Mouse (Mus musculus) kidney, postnatal 4 days (tissue): ENCODE data around the gene Cdc40.

Experiments used
- DNase-seq, 2 experiments: peaks; one replicate each; pipeline ENCODE4 v3.0.0; 2021; ENCODE audit warnings: mixed read lengths in 2 of 2

Gene Cdc40

DNA sequence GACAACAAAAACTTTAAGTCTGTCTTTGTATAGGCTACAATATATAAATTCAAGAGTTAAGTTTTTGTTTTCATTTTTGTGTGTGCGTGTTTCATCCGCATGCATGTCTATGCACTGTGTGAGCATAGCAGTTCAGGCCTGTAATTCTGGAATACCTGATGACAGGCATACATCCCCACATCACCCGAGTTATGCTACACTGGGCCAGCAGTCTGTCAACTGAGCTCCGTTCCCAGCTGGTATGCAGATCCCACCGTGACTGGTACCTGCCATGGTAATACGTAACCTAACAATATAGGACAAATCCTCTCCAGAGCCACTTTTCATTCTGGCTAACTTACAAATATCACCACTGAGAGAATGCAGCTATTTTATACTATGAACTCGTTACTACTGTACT, 26.4 kb downstream of the Cdc40 start:
- DNase-seq = no peak

GRCm38 (mm10) chr10:40855616-40856015, 27.5 kb downstream of the Cdc40 start:
- DNase-seq = no peak

- no peak for DNase-seq
These were observed 32.0 kb downstream of the Cdc40 start for GRCm38 (mm10) chr10:40851138-40851537.

DNA sequence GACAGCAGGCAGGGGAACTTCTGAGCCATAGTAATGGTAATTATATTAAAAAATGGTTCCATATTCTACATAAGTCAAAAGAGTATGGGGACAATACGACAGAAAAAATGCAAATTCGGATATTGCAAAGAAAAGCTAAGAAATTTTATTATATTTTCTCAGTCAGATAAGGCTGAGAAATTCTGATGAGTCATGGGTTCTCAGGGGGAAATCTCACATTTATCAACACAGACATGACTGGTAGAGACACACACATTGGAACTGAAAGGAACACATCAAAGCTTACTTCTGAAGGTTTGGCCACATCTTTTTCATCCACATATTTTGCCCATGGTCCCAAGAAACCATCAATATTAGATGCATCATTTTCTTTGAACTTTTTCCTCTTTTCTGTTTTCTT, 32.5 kb downstream of the Cdc40 start:
- DNase-seq = no peak

DNA sequence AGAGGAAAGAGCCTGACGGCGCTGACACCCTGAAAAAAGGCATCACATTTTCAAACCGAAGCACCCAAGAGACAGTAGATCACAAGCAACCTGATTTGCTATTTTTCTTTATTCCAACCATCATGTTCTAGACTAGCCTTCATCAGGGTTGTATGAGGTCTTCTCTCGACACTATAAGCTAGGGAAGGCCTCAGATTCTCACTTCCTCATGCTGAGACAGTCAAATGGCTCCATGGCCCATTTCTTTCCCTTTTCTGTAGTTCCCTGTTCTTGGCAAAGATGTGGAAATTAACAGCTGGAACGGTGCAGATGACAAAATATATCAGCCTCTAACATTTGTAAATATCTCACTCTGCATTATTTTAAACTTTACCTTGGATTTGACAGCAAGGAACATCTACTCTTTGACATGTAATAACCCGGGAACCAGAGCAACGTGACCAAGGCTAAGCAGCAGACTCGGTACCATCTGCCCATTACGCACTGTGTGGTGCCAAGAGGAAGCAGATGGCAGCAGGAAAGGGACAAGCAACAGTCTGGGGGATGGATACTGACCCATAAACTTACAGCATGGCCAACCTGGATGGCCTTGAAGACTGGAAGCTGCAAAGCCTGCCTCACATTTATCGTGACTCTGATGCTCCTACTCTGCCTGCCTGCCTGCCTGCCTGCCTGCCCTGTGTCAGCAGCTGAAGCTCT, 35.8 kb downstream of the Cdc40 start:
- DNase-seq = no peak

- no peak for DNase-seq
These were observed 37.5 kb downstream of the Cdc40 start for GRCm38 (mm10) chr10:40845626-40846025.

DNA sequence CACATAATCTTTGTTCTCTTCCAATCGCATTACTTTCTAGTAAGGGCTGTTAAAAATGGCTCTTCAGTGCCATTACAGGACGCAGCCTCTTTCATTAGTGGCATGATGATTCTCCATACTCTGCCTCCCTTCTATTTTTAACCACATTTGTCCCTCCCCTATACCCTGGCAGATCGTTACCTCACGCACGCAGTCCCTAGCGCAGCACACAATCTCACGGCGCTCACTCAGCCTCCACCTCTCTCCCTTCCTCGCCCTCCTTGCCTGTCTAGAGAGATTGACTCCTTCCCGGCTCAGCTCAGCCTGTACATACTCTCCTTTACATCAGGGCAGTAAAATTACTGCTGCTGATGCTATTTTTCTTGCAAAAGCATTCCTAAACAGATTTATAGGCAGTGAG, 38.6 kb downstream of the Cdc40 start:
- DNase-seq = no peak

GRCm38 (mm10) chr10:40843841-40844240, 39.3 kb downstream of the Cdc40 start:
- no peak for DNase-seq

GRCm38 (mm10) chr10:40840086-40840485, 43.0 kb downstream of the Cdc40 start:
- DNase-seq = peak in 1 of 2 experiments; percentile 14

- no peak for DNase-seq
These were observed 51.8 kb downstream of the Cdc40 start for GRCm38 (mm10) chr10:40831267-40831666.

DNA sequence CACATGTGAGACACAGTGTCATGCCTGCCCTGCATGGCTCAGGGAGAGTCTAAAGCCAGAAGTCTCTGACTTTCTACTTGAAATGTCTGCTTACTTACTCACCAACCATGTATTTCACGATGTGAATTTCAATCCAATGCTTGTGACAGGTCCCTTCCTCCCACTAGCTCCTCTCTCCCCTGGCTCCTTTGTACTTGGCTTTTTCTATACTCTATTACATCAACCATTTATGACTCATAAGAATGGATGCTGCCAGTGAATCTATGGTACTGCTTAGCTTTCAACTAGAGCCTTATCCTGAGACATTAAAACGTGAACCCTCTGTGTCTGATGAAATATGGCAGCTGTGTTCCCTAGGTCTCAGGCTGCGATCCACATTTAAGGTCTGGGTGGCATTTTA, 52.8 kb downstream of the Cdc40 start:
- no peak for DNase-seq

GRCm38 (mm10) chr10:40827706-40828105, 55.4 kb downstream of the Cdc40 start:
- DNase-seq = no peak

GRCm38 (mm10) chr10:40825952-40826351, 57.2 kb downstream of the Cdc40 start:
- no peak for DNase-seq

DNA sequence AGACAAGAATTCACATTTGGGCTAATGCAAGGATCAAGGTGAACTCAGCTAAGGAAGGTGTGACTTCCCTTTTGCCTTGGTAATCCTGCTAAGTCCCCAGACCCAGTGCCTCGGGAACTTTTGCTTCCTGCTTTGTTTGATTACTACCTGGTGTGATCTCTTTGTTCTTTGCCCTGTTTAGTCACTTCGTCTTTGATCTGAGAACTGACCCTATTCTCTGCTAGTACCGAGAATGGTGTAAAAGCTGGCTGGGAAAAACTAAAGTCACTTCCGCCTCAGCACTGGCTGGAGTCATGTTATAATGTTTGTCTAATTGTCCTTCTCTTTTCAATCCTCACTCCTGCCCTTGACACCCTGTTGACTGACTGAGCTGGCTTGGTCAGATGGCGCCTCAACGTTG, 66.6 kb downstream of the Cdc40 start:
- DNase-seq = no peak

- no peak for DNase-seq
These were observed 69.5 kb downstream of the Cdc40 start for GRCm38 (mm10) chr10:40813627-40814026.

DNA sequence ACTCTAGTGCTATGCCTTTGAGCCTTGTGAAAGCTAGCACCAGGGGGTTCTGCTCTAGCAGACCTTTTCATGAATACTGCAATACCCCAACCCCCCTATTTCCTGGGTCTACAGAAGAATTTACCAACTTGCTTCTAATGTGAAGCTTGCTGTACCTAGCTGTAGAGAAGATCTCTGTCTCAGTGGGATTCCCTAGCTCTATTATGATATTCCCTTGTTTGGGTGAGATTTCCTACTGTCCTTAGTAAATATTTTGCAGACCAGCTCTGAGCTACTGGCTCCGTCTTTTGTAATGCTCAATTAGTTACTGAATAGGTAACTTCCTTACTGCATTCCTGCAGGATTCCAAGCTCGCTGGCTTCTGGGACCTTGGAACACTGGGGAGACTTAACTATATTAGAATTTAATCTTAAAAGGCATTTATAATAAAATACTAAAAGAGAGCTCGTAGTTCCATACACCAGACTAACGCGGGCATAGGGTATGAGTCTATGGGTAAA, 73.7 kb downstream of the Cdc40 start:
- DNase-seq = peak in 1 of 2 experiments; percentile 25

GRCm38 (mm10) chr10:40806221-40806620, 76.9 kb downstream of the Cdc40 start:
- DNase-seq = no peak

DNA sequence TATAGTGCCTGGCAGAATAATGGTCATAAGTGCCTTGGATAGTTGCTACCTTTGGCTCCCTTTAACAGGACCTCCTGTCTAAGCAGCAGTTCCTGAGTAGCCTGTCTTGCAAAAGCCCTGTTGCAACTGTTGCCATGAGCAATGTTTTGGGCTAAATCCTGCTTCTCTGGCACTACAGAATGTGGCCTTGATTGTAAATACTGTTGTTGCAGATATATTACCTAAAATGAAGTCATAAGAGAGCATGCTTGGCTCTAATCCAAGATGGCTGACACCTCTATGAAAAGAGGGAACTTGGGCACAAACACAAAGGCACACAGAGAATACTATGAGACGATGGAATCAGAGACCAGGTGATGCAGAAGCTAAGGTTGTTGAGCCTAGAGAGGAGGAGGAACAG, 77.9 kb downstream of the Cdc40 start:
- DNase-seq = no peak

DNA sequence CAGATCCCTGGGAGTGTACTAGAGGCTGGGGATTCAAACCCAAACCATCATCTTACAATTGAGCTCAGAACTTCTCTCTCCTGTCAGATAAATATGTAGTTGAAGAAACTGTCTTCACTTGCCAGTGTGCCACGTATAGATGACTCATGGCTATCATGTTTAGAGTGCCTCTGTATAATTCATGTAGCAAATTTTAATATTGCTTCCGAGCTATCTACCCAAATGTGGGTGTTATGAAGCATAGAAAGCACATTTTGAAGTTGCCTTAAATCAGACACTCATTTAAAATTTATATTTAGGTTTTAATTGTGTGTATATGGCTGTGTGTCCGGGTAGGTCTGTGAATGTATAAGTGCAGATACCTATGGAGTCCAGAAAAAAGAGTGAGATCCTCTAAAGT, 91.0 kb downstream of the Cdc40 start:
- DNase-seq = no peak

DNA sequence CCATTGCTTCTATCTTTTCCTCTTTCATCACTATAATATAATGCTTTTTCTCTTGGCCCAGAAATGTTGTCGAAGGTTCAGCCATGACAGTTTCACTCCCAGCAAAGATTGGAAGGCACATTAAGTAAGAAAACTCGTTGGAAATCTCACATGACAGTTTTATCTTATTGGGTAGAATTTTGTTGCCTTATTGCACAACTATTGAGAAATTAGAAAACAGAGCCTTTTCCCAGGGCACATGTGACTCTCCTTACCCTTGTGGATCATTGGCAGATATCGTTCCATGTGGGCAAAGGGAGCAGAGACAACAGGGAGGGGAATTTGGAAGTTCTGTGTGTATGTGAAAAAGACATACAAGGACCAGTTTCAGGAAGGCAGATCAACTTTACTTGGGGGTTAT, 92.7 kb downstream of the Cdc40 start:
- DNase-seq = no peak
